Mouse (Mus musculus) heart, postnatal 0 days (tissue): ENCODE data around the gene Rapgef6.

Experiments
- CTCF ChIP-seq: IDR thresholded peaks from 2 replicates; pipeline ENCODE4 v1.5.1; 2016; ENCODE audit warnings: antibody characterized with exemption, control low read depth, low read depth
- EP300 ChIP-seq: IDR thresholded peaks from 2 replicates; pipeline ENCODE4 v1.6.1; 2016; ENCODE audit warnings: antibody characterized with exemption, low read depth

GRCm38 (mm10) chr11:54703306-54703705, 180.7 kb downstream of the Rapgef6 start:
- peak; percentile 74 for TF ChIP-seq CTCF
- TF ChIP-seq EP300: no peak
